Mouse (Mus musculus) testis, postnatal 14 days (tissue): ENCODE results near the gene Dennd6a.
A peak's percentile ranks its signal among the peaks of the same experiment; 100 is the strongest.
"Not testable (repeated sequence)": the region's sequence is repeated elsewhere in the genome, so short reads cannot be mapped to it uniquely, and the experiment has no call there.

ENCODE experiments used
- DNase-seq: peaks from one replicate; pipeline ENCODE4 v3.0.0; 2021; ENCODE audit warnings: low spot score

The Dennd6a gene

DNA sequence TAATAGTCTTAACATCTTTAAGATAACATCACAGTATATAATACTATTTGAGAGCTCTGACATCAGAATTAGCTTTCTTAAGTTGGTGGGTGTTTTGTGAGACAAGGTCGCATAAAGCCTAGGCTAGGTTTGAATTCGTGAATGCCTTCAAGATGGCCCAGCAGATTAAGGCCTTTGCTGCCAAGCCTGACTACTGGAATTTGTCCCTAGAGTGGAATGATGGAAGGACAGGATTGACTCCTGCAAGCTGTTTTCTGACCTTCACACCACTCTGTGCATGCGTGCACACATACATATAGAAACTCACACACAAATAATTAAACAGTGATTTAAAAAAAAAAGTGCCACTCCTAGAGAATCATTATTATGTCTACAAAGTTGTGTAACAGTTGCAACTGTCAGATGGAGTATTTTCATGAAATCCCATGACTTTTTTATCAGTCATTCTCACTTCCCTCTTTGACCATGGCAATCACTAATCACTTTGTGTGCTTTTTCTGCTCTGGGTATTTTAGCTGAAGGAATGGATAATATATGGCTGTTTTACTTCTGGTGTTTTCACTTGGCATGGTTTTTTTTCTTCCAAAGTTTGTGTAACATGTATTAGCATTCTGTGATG lies 69.5 kb downstream of the Dennd6a start:
- no peak for DNase-seq

DNA sequence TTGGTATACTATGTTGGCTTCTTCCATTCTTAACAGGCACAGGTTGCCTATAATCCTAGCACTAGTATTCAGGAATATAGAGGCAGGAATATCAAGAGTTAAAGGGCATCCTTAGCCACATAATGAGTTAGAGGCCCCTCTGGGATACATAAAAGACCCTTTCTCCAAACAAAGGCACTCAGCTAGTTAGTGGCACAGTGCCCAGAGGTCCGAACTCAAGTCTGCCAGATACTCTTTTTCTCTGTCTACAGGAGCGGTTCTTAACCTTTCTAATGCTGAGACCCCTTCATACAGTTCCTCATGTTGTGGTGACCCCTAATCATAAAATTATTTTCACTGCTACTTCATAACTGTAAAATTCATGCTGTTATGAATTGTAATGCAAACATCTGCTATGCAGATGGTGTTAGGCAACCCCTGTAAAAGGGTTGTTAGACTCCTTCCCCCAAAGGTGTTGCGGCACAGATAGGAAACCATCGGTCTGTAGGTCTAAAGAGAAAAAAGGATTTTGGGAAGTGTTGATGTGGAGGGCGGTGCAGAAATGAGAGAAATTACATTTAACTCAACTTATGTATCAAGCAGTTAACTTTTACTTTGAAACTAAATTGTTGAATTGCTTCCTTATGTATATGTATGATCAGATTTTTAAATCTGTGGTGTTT lies 72.5 kb downstream of the Dennd6a start:
- no peak for DNase-seq

DNA sequence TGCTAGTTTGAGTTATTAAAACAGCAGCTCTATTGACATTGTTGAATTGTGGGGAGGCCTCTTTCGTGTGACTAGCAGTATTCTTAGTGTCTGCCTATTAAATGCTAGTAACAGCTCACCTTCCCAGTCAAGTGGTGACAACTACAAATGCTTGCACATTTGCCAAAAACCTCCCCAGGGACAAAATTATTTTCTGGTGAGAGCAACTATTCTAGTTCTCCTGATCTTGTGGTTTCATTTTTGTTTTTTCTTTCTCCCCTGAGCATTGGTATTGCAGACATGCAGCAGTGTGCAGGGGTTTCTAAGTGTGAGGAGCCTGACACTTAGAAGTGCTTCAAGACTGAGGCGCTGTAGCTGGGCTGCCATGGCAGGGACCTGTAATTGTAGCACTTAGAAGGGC lies 74.2 kb downstream of the Dennd6a start:
- no peak for DNase-seq

DNA sequence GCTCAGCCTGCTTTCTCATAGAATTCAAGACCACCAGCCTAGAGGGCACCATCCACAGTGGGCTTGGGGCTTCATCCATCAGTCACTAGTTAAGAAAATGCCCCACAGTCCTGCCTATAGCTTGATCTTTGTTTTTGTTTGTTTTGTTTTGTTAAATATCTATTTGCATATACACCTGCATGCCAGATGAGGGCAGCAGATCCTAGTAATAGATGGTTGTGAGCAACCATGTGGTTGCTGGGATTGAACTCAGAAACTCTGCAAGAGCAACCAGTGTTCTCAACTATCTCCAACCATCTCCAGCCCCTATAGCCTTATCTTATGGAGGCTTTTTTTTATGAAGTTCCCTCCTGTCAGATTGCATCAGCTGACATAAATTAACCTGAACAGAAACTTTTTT lies 78.2 kb downstream of the Dennd6a start:
- DNase-seq: no peak

DNA sequence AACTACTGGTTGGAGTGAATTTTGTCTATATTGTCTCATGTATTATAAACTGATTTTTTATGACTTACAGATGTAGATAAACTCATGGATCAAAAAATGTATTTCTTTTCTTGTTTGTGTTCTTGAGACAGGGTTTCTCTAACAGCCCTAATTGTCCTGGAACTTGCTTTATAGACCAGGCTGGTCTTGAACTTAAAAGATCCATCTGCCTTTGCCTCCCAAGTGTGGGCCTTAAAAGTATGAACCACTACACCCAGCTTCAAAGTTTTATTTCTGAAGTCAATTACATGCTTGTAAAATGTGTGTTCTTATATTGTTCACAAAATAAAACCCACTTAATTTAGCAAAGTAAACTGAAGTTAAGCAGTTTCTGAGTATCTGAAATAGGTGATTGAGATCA lies 84.5 kb downstream of the Dennd6a start:
- no peak for DNase-seq

DNA sequence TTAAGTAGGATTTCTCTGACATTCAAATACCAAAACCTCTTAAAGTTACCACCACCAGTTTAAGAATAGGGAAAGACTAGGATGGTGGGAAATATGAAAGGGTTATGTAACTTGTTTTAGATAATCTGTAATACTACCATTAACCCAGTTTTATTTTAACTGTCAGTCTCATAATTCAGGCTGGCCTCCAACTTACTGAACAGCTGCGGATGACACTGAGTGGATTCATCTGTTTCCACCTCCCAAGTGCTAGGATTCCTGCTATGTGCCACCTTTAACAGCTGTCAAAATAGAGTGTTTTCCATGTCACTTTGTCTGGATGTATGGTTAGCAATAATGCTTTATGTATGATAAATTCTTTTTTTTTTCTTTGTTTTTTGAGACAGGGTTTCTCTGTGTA lies 86.6 kb downstream of the Dennd6a start:
- no peak for DNase-seq

DNA sequence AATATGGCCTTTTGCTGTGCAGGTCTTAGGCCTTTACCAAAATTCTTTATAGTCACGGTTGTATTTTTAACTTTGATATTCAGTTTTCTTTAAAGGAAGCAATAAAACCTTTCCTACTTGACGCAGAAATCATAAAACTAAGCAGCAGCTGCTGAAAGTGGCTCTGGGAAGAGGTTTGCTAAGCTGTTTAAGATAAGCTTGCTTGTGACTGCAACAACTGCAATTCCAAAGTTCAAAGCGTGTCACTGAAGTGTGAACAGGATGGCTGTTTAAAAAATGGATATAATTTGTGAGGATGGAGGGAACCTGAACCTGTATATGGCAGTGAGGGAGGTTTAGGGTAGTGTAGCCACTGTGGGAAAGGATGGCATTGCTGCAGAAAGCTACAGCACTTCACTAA lies 88.4 kb downstream of the Dennd6a start:
- no peak for DNase-seq

DNA sequence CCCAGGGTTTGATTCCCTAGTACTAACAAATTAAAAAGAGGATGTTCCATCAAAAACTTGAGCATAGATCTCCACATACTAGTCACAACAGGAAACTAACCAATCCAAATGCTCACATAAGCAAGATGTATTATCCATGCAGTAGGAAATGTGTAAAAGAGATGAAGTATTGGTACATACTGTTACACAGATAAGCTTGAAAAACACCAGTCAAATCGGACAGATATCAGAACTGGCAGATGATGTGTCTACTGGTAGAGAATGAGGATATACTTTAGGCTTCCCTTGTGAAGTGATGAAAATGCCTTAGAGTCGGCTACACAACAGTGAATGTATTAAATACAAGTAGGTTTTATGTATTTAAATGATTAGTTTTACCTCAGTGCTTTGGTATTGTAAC lies 88.8 kb downstream of the Dennd6a start:
- no peak for DNase-seq

DNA sequence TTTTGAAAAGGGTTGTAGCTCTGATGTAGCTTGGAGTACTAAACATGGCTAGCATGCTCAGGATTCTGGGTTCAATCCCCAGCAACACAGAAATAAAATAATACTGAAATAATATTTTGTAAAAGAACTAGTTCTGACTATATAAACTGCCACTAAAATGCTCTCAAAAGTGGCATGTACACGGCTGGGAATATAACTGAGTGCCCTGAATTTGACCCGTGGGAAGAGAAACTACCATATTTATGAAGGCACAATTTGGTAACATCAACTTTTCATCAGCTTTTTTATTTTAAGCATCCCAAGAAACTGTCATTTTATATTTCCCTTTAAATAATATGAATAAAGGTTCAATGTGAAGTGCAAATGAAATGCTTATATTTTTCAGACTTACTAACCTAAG lies 90.2 kb downstream of the Dennd6a start:
- no peak for DNase-seq

DNA sequence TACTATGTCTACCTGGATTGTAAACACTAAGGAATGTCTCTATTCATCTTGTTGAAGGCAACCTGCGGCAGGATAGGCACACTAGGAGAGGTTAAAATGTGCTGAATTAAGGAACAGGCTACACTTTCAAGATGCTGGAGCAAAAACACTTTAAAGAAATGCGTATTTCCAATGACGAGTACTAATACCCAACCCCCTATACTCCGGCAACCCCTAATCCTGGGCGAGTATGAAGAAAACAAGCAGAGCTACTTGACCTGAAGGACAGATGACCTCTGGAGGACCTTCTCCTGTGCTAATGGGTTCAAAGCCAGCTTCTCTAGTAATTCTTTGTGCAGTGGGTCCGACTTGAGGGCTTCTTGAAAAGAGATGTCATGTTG lies 94.3 kb downstream of the Dennd6a start:
- no peak for DNase-seq

DNA sequence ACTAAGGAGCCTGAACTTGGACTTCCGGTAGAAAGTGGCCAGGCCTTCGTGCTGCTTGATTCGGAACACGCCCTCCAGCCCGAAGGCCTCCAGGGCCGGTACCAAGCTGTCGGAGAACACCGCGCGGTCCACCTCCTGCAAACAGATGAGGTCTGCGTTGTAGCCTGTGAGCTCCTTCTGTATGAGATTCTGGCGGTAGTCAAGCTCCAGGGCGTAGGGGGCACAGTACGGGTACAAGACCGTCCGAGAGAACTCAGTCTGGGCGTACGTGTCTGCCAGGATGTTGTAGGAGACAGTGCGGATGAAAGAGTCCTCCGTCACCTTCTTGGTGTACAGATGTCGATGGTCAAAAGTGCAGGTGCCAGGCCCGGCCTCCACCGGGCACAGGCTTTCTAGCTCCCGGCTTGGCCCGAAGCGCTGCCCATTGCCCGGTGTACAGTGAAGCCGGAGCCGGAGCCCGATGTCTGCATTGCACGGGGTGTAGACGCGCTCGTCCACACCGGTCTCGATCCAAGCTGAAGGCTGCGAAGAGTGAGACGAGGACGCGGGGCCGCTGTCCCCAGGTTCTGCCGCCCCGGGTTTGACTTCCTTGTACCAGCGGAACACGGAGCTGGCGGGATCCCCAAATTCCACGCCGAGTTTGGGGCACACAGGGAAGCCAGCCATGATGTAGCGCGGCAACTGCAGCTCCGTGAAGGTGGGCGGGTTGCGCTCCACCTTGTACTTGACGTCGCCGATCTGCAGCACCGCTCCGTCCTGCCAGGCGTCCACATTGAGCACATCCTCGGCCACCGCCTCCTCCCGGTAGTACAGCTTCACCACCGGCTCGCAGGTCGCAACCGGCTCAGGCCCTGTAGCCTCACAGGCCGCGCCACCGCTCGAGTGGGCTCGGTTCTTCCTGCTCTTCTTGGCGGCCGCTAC lies 95.0 kb downstream of the Dennd6a start:
- DNase-seq: peak; percentile 60

DNA sequence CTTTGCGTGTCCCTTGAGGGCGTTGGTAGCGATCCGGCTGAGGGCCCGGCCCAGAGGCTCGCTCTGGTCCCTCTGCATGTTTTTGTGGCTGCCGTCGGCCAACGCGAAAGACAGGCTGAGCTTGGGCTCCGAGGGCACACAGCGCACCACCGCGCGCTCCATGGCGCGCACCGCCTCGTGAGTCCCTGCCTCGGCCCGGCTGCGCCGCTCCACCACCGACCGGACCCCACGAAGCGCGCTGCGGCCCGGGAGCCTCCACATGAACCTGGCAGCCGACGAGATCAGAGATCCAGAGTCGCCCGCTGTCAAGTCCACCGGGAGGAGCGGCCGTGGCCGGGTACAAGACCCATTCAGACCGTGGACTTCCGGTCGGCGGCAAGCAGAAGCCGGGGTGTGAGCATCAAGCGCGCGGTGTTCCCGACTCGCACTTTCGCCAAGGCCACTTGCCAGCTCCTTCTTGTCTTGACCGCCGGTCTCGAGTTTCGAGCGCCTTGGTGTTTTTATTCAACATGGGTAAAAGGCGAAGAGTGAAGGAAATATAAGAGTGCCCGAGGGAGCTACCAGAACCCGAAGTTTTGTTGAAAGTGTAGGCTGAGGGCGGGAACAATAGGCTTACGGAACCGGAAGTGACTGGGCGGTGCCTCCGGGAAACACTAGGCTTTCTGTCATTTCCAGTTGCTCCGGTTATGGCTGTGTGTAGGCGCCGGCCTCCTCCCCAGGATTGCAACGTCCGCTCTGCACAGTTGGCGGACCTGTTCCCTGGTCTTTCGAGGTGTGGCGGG lies 95.8 kb downstream of the Dennd6a start, which contains the start of gene Pde12:
Gene Pde12 (minus strand): TSS at position 592 of the 782 bp plus-strand sequence.
- peak; percentile 88 for DNase-seq

DNA sequence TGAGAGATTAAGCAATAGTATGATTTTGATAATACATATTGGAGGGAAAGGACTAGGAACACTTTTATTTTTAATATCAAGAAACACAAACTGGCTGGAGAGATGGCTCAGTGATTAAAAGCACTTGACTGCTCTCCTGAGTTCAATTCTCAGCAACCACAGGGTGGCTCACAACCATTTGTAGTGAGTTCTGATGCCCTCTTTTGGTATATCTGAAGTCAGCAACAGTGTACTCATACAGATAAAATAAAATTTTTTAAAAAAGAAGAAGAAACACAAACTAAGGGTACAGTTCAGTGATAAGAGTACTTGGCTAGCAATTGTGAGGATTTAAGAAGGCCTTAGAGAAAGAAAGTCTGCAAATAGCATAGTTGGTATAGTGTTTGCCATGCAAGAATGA lies 97.3 kb downstream of the Dennd6a start:
- DNase-seq: no peak

DNA sequence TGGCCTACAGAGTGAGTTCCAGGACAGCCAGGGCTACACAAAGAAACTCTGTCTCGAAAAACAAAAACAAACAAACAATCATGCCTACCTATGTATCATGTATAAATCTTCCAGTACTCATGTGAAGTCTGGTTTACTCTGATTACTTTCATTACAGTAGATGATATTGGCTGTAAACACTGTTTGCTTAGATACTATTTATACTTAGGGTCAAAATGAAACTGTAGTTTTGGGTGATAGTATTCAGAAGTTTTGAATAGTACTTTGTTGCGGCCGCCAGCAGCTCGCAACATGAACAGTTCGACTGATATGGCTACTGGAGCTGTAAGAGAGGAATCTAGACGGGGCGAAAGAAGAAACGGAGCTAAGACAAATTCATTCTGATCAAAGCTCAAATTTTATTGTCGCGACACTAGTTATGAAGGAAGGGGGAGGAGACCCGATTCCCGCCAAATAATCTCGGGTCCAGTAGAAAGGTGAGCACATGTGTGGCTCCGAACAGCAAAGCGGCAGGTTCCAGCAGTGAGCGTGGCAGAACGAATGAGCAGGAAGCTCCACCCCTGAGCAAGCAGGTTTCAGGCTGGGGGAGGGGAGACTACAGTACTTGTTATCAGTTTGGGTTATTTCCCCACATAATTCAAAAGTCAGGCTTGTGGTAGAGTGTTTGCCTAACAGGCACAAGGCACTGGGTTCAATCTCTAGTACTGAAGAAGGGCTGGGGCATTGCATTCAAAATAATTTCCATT lies 98.4 kb downstream of the Dennd6a start:
- DNase-seq: not testable (repeated sequence)

DNA sequence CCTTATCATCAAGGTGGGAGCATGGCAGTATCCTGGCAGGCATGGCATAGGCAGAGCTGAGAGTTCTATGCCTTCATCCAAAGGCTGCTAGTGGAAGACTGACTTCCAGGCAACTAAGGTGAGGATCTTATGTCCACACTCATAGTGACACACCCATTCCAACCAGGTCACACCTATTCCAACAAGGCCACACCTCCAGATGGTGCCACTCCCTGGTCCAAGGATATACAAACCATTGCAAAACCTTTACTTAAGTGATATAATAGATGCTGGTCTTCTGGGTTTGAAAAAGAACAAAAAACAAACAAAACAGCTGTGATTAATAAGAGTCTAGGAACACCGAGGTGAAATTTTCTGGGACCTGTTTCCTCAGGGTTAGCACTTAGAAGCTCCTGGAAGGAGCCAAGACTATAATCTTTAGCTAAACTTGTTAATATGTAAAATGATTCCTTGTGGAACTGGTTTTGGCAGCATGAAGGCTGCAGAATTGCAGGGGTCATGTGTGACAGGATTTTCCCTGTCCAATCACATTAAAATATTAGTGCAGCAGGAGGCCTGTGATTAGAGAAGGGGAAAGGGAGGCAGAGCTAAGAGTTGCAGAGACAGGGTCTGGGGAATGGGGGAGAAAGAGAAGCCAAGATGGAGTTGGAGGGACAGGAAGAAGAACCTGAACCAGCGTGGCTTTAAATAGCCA lies 101.0 kb downstream of the Dennd6a start:
- DNase-seq: not testable (repeated sequence)

DNA sequence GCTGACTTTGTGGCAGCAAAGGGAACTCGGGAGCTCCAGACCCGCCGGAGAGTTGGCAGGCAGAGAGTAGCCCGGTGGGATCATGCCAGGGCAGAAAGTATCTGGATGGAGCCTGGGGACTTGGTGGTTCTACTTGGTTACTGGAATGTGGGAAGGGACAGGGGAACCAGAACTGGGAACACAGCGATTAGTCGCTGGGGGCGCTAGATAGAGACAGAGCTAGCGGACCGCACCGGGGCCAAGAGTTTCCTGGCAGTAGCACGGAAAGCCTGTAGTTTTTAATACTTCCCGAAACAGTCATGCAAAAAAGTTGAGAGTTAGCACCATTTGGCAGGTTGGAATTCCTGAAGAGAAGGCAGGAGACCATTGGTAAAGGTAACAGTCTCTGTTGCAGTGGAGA lies 101.7 kb downstream of the Dennd6a start:
- no peak for DNase-seq

DNA sequence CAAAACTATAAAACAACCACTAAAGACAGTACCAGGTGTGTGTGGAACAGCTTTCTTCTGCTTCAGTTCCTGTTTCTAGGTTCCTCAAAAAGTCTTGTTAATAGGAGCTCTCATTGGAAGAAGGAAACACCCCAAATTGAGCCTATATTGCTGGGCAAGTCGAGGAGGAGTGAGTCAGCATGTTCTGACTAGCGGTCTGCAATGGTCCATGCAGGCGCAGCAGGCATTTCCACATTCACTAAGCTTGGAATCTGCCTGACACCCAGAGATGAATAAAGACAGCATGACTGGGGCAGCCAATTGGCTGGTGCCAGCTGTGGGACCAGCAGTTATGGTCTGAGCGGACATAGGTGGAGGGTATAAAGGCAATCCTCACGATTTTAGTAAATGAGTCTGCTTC lies 102.1 kb downstream of the Dennd6a start:
- DNase-seq: no peak
